Mouse (Mus musculus) heart, postnatal 0 days (tissue): Measurements from ENCODE around the gene Slc22a8.

Source experiments
- CTCF ChIP-seq: IDR thresholded peaks from 2 replicates; pipeline ENCODE4 v1.5.1; 2016; ENCODE audit warnings: antibody characterized with exemption, control low read depth, low read depth
- EP300 ChIP-seq: IDR thresholded peaks from 2 replicates; pipeline ENCODE4 v1.6.1; 2016; ENCODE audit warnings: antibody characterized with exemption, low read depth

- TF ChIP-seq CTCF = no peak
- TF ChIP-seq EP300 = no peak
These were observed 5.8 kb upstream of the Slc22a8 start for GRCm38 (mm10) chr19:8585298-8585697.
